Mouse (Mus musculus) bone marrow macrophage, adult 2 months (primary cell): Measurements from ENCODE around the gene Hibch. TPM values are rescaled to one million over a fixed set of nuclear protein-coding genes. Genes with fewer than 3 reads are reported as not detected.
A peak's percentile ranks its signal among the peaks of the same experiment; 100 is the strongest.

ENCODE experiments used
- H3K27ac ChIP-seq: 2 replicates; pipeline ENCODE4 v1.5.1; 2012; ENCODE audit warnings: low read depth, low read length; ENCODE audit not compliant: insufficient read depth
- H3K4me1 ChIP-seq: 2 replicates; pipeline ENCODE4 v1.6.1; 2012; ENCODE audit warnings: low read length; ENCODE audit not compliant: control insufficient read depth, insufficient read depth
- H3K4me3 ChIP-seq: 2 replicates; pipeline ENCODE4 v1.5.1; 2012; ENCODE audit warnings: mild to moderate bottlenecking, low read length, moderate library complexity; ENCODE audit not compliant: insufficient read depth
- CTCF ChIP-seq: IDR thresholded peaks from 2 replicates; pipeline ENCODE4 v1.5.1; 2012; ENCODE audit warnings: low read depth, mild to moderate bottlenecking, low read length, moderate library complexity
- POLR2A ChIP-seq: IDR thresholded peaks from 2 replicates; pipeline ENCODE4 v1.6.1; 2012; ENCODE audit warnings: mild to moderate bottlenecking, low read depth, low read length, borderline replicate concordance
- polyA plus RNA-seq: library from polyadenylated mRNA; stranded (reverse); fragments of >200 nt; gene quantifications from 2 replicates; pipeline ENCODE4 v1.2.4, GENCODE M21; 2012; ENCODE audit not compliant: missing spikeins, insufficient read depth, insufficient read length

Hibch gene
- 14.3 and 16.0 TPM in 2 replicates for polyA plus RNA-seq

DNA sequence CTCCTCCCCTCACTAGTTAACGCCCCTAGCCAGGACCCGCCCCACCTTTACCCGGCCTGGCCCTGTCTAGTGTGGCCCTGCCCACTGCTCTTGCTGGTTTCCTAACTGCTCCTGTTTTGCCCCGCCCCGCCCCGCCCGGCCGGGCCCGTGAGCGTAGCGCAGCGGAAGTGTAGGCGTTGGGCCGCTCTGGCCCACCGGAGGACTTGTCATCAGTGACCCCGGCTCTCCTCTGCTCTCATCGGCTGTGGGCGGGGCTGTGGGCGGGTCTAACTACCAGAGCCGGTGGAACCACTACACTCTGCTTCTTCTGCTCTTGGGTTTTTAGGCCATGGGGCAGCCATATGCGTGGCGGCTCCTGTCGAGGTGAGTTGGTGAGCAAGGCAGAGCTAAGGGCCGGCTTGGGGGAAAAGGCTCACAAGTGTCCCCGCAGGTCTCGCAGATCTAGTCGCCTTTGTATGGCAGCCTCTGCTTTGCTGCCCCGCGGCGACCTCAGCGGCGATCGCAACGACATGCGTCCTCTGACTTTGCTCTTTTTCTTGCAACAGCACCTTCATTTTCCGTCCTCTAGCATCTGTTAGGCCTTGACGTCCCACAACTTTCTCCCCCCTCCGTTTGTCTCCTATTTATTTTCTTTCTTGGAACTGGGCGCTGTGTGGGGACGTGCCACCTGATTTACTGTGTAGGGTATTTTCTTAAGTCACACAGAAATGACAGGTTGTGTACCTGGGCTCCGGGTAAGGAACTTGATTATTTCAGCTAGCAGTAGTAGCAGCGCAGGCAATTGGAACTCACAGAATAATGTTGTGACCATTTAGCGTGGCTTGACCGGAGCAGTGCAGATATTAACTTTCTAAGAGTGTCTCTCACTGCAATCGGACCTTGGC is at the start of gene Hibch:
TSS of gene Hibch (plus strand) at position 148 of the 884 bp plus-strand sequence.
- TF ChIP-seq POLR2A = 0 out of 2 replicates have a peak, but pooled peaks have one; percentile 70
- TF ChIP-seq CTCF = no peak
- Histone ChIP-seq H3K4me1 (peaks cover 26% of the 10 kb centered on the region), H3K27ac (peak within 1 kb of the TSS; percentile 59), H3K4me3 (peak within 1 kb of the TSS; percentile 81)

- Histone ChIP-seq H3K27ac (no peak overlapping the region), H3K4me1 (peaks cover 25% of the 10 kb centered on the region), H3K4me3 (no peak overlapping the region)
- TF ChIP-seq CTCF = no peak
- no peak for TF ChIP-seq POLR2A
Measured at GRCm38 (mm10) chr1:52795927-52796326, 48.8 kb upstream of the Hibch start.

GRCm38 (mm10) chr1:52799056-52799726 is 45.5 kb upstream of the Hibch start:
- TF ChIP-seq CTCF (no peak), POLR2A (no peak)
- H3K4me1 ChIP-seq = peaks cover 40% of the 10 kb centered on the region
- H3K27ac ChIP-seq = peak overlapping the region; percentile 47; the same call in 1 of the 2 replicates
- H3K4me3 ChIP-seq = no peak overlapping the region

- Histone ChIP-seq H3K4me3 (no peak overlapping the region), H3K4me1 (peaks cover 34% of the 10 kb centered on the region), H3K27ac (peak overlapping the region; percentile 47)
- TF ChIP-seq POLR2A (no peak), CTCF (no peak)
Measured at GRCm38 (mm10) chr1:52799772-52800171, 45.0 kb upstream of the Hibch start.

DNA sequence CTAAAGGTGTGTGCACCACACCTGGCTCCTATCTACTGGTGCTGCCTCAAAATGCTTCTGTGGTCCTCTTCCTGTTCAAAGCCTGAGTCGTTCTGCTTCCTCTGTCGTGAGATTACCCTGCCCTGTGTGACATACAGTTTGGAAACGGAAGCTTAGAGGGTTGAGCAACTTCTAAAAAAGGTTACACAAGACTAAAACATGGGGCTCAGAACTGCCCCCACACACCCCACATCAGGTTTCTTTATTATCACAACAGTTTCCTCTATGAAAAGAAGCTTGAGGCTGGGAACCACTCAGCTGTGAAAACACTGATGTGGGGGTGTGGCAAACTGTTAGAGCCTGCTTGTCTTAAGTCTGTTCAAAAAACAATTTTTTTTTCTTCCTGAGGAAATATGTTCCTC is 44.4 kb upstream of the Hibch start:
- Histone ChIP-seq H3K4me1 (peaks cover 33% of the 10 kb centered on the region), H3K27ac (peak overlapping the region; percentile 80), H3K4me3 (peak overlapping the region; percentile 7; the same call in 1 of the 2 replicates)
- TF ChIP-seq CTCF = no peak
- no peak for TF ChIP-seq POLR2A

- peaks cover 33% of the 10 kb centered on the region for H3K4me1 ChIP-seq
- H3K4me3 ChIP-seq = no peak overlapping the region
- H3K27ac ChIP-seq = peak overlapping the region; percentile 56
- TF ChIP-seq CTCF (no peak), POLR2A (no peak)
Measured at GRCm38 (mm10) chr1:52801651-52802050, 43.1 kb upstream of the Hibch start.

GRCm38 (mm10) chr1:52802406-52802975 is 42.2 kb upstream of the Hibch start:
- no peak for TF ChIP-seq POLR2A
- TF ChIP-seq CTCF = no peak
- Histone ChIP-seq H3K4me1 (peaks cover 33% of the 10 kb centered on the region), H3K4me3 (no peak overlapping the region), H3K27ac (no peak overlapping the region)

DNA sequence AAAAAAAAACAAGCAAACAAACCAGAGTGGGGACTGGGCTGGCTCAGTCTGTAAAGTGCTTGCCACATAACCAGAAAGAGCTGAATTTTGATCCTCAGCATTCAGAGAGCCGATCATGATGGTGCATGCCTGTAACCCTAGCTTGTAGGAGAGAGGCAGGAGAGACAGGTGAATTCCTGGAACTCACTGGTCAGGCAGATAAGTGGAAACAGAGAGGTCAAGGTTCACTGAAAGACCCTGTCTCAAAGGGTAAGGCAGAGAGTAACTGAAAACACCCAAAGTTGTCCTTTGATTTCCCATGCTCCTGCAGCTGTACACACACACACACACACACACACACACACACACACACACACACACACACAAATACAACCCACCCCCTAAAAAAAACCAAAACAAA is 39.7 kb upstream of the Hibch start:
- Histone ChIP-seq H3K4me3 (no peak overlapping the region), H3K4me1 (peaks cover 19% of the 10 kb centered on the region), H3K27ac (no peak overlapping the region)
- TF ChIP-seq CTCF = no peak
- TF ChIP-seq POLR2A = no peak

- Histone ChIP-seq H3K4me1 (no peaks in the 10 kb centered on the region; the same call in 1 of the 2 replicates), H3K4me3 (no peak overlapping the region), H3K27ac (no peak overlapping the region)
- TF ChIP-seq POLR2A (no peak), CTCF (no peak)
Measured at GRCm38 (mm10) chr1:52808456-52808855, 36.3 kb upstream of the Hibch start.

DNA sequence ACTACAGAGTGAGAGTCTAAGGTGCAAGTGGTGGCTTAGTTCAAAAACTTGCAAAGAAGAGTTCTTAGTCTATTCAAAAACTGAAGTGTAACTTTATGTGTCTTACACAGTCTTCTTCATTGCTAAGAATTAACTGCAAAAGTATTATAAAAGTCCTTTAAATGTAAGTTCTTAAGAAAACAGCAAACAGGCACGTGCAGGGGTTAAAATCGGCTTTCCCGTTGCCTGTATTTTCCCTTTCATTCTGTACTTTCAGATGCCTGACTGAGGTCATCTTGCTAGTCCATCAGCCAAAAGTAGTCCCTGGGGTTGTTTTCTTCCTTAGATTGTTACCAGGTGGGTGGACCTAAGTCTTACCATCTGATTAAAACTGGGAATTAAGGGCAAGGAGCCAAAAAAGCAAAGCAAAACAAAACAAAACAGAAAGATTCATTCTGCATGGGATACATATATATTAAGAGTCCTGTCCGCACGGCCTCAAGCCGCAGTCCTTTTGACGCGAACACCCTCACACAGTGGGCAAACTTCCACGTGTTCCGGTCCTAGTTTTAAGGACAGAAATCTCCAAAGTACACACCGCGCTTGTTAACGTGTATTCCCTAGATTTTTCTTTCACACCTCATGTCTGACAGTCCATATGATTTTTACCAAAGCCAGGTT is 28.4 kb upstream of the Hibch start:
- H3K4me1 ChIP-seq = peaks cover 7% of the 10 kb centered on the region
- H3K27ac ChIP-seq = no peak overlapping the region
- H3K4me3 ChIP-seq = 0 out of 2 replicates have a peak overlapping the region, but pooled peaks have one; percentile 80

More for the DNA sequence above, 28.4 kb upstream of the Hibch start:
- TF ChIP-seq POLR2A = no peak
- no peak for TF ChIP-seq CTCF
